ENCODE assay signal across 8 mouse cellular contexts in genomic region chrX:162278834-162279708, GRCm38 (mm10).
DNase-seq lines count a peak whose midpoint lies in the region.

No protein-coding gene starts in this region.

- intact Hi-C loops in gastrocnemius, postnatal 36 days (cut with DNase I), result loop anchor here (5.0 to 10.0 kb wide), 2 partner anchors 178 to 304 kb away; no protein-coding TSS in a partner anchor
- intact Hi-C loops in heart, postnatal 14 days (cut with DNase I), result loop anchor here (1.0 to 2.0 kb wide), 3 partner anchors 119 to 404 kb away; no protein-coding TSS in a partner anchor

- DNase-seq in gastrocnemius, adult 18-20 months (ENCODE audit: low spot score), result peak; percentile 61
- DNase-seq in gastrocnemius, postnatal 36 days, result no peak
- peak; percentile 36 to 50 for DNase-seq in adrenal gland, adult 18-20 months (ENCODE audit: low spot score in 2 of 2)
- DNase-seq in embryo, embryonic 11.5 days (ENCODE audit: low read depth, low spot score), result peak; percentile 52
- DNase-seq in heart, postnatal 14 days, result peak; percentile 49 to 76
- peak; percentile 62 to 68 for DNase-seq in layer of hippocampus, postnatal 10 days (ENCODE audit: low spot score in 2 of 2)
- DNase-seq in lung, postnatal 10 days, result peak; percentile 67
- DNase-seq in right cerebral cortex, postnatal 25 days, result peak; percentile 22

Comparison
In these comparisons a context has a peak if more than half of its experiments do, and no peak if none do; other contexts are left out.
1. DNase-seq: peak in gastrocnemius, adult 18-20 months (single experiment), adrenal gland, adult 18-20 months (2 of 2), embryo, embryonic 11.5 days (single experiment), heart, postnatal 14 days (2 of 2), layer of hippocampus, postnatal 10 days (2 of 2), lung, postnatal 10 days (single experiment) and right cerebral cortex, postnatal 25 days (single experiment); none in gastrocnemius, postnatal 36 days (0 of 2).